Mouse (Mus musculus) R1 (cell line): ENCODE measurements at regions not wholly inside any gene's neighbourhood (a gene's known extent, or its start where the extent isn't known, plus 50 kb on each side); places are given as distances from the start of the nearest gene placed in this dataset.

ENCODE experiments used
- DNase-seq: peaks from one replicate; pipeline ENCODE4 v3.0.0-alpha.2; 2018; ENCODE audit warnings: low read depth, low spot score

GRCm38 (mm10) chr10:70814354-70815131 is 158.8 kb upstream of the Phyhipl start:
- DNase-seq: peak; percentile 63

GRCm38 (mm10) chr10:70809411-70809810 is 153.6 kb upstream of the Phyhipl start:
- DNase-seq: no peak

GRCm38 (mm10) chr10:70806786-70807385 is 151.1 kb upstream of the Phyhipl start:
- DNase-seq: no peak

- no peak for DNase-seq
Measured at GRCm38 (mm10) chr10:70800736-70801306, 145.1 kb upstream of the Phyhipl start.

GRCm38 (mm10) chr10:70799906-70800305 is 144.1 kb upstream of the Phyhipl start:
- no peak for DNase-seq

GRCm38 (mm10) chr10:70799191-70799742 is 143.5 kb upstream of the Phyhipl start:
- DNase-seq: no peak

- DNase-seq: peak; percentile 43
Measured at GRCm38 (mm10) chr10:70788814-70789452, 133.2 kb upstream of the Phyhipl start.

- DNase-seq: no peak
Measured at GRCm38 (mm10) chr10:70781036-70781435, 125.3 kb upstream of the Phyhipl start.

- DNase-seq: no peak
Measured at GRCm38 (mm10) chr10:70778596-70778995, 122.8 kb upstream of the Phyhipl start.

GRCm38 (mm10) chr10:70774571-70774970 is 118.8 kb upstream of the Phyhipl start:
- no peak for DNase-seq

- no peak for DNase-seq
Measured at GRCm38 (mm10) chr10:70774159-70774558, 118.4 kb upstream of the Phyhipl start.

- DNase-seq: no peak
Measured at GRCm38 (mm10) chr10:70767461-70767860, 111.7 kb upstream of the Phyhipl start.

- DNase-seq: no peak
Measured at GRCm38 (mm10) chr10:70766869-70767268, 111.1 kb upstream of the Phyhipl start.

- DNase-seq: no peak
Measured at GRCm38 (mm10) chr10:70766450-70766849, 110.7 kb upstream of the Phyhipl start.

GRCm38 (mm10) chr10:70763206-70763605 is 107.4 kb upstream of the Phyhipl start:
- DNase-seq: no peak

GRCm38 (mm10) chr10:70759686-70760085 is 103.9 kb upstream of the Phyhipl start:
- DNase-seq: peak; percentile 27

- no peak for DNase-seq
Measured at GRCm38 (mm10) chr10:70751771-70752170, 96.0 kb upstream of the Phyhipl start.

GRCm38 (mm10) chr10:70750356-70751145 is 94.8 kb upstream of the Phyhipl start:
- DNase-seq: no peak

GRCm38 (mm10) chr10:70746612-70747011 is 90.8 kb upstream of the Phyhipl start:
- DNase-seq: no peak

- peak; percentile 70 for DNase-seq
Measured at GRCm38 (mm10) chr10:70741909-70742308, 86.1 kb upstream of the Phyhipl start.

- no peak for DNase-seq
Measured at GRCm38 (mm10) chr10:70740095-70740494, 84.3 kb upstream of the Phyhipl start.
